Mouse (Mus musculus) C2C12 (cell line): ENCODE measurements around the gene Armc8. TPM values are rescaled to one million over a fixed set of nuclear protein-coding genes. Genes with fewer than 3 reads are reported as not detected.

Experiments used
- H3K27me3 ChIP-seq: one replicate; pipeline ENCODE4 v1.6.1; 2011; ENCODE audit not compliant: control insufficient read depth, insufficient read depth, insufficient read length
- H3K36me3 ChIP-seq: one replicate; pipeline ENCODE4 v1.6.1; 2011; ENCODE audit not compliant: control insufficient read depth, insufficient read depth
- H3K4me3 ChIP-seq: one replicate; pipeline ENCODE4 v1.5.1; 2011; ENCODE audit warnings: mild to moderate bottlenecking, control low read depth; ENCODE audit not compliant: poor library complexity, insufficient read depth, severe bottlenecking
- H3K79me2 ChIP-seq: one replicate; pipeline ENCODE4 v1.6.1; 2011; ENCODE audit not compliant: control insufficient read depth, insufficient read depth
- H3K79me3 ChIP-seq: one replicate; pipeline ENCODE4 v1.6.1; 2011; ENCODE audit warnings: low read depth, control low read depth
- H3ac ChIP-seq: one replicate; pipeline ENCODE3; 2011; ENCODE audit warnings: low read depth; ENCODE audit not compliant: control insufficient read depth, insufficient read length
- CEBPB ChIP-seq: IDR thresholded peaks from one replicate; pipeline ENCODE4 v1.6.1; 2011; ENCODE audit warnings: low read depth, mild to moderate bottlenecking, control low read depth, moderate library complexity
- CTCF ChIP-seq: IDR thresholded peaks from one replicate; pipeline ENCODE4 v1.5.1; 2011; ENCODE audit not compliant: control insufficient read depth, insufficient read depth, insufficient read length
- FOSL1 ChIP-seq: IDR thresholded peaks from one replicate; pipeline ENCODE4 v1.8.0; 2011; ENCODE audit warnings: mild to moderate bottlenecking, low read length; ENCODE audit not compliant: poor library complexity, insufficient read depth, severe bottlenecking
- MAX ChIP-seq: IDR thresholded peaks from one replicate; pipeline ENCODE4 v1.6.1; 2011; ENCODE audit warnings: mild to moderate bottlenecking, control low read depth
- MYOD1 ChIP-seq: IDR thresholded peaks from one replicate; pipeline ENCODE4 v1.6.1; 2011; ENCODE audit warnings: low read depth; ENCODE audit not compliant: control insufficient read depth, insufficient read length
- MYOG ChIP-seq: IDR thresholded peaks from one replicate; pipeline ENCODE4 v1.6.1; 2011; ENCODE audit not compliant: control insufficient read depth, insufficient read length; ENCODE audit errors: extremely low read depth
- USF1 ChIP-seq: IDR thresholded peaks from one replicate; pipeline ENCODE4 v1.6.1; 2011; ENCODE audit warnings: low read depth, mild to moderate bottlenecking, control low read depth, moderate library complexity
- polyA plus RNA-seq: library from polyadenylated mRNA; unstranded; fragments of >200 nt; fragmentation: generic; extraction: Trizol; gene quantifications from one replicate; pipeline ENCODE4 v1.2.1, GENCODE M21; 2012; ENCODE audit warnings: missing spikeins

The Armc8 gene
- polyA plus RNA-seq, 1 experiment = 7.0 TPM

DNA sequence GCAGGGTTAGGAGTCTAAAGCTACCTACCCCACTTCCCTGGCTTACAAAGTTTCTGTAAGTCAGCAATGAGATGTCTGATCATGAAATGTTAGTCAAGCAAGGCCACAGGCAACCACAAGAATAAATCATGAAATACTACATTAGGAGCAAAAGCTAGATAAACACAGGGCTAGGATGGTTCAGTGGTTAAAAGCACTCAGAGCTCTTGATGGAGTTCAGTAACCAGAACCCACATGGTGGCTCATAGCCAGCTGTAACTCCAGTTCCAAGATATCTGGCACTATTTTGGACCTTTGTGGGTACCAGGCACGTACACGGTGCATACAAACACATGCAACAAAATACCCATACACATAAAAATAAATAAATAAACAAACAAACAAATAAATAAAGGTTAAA is 15.7 kb downstream of the Armc8 start:
- TF ChIP-seq USF1 (no peak), MYOD1 (no peak), FOSL1 (no peak), CTCF (no peak), CEBPB (no peak), MYOG (no peak), MAX (no peak)
- H3K36me3 ChIP-seq = no peaks in the 10 kb centered on the region

DNA sequence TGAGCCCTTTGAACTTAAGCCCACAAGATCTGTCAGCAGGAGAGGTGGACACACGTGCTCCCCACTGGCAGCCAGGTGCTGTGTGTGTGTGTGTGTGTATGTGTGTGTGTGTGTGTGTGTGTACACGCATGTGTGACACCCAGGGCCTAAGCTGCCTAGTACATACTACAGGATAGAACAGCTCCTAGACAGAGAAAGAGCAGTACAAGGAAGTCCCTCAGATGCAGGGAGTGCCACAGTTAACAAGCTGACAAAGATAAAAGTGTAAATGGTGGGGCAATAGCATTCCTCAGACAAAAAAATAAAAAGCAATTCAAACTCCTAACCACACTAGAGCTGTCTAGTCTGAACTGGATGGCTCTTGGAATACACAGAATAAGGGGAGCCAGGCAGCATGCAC is 16.6 kb downstream of the Armc8 start:
- Histone ChIP-seq H3K79me3 (peaks cover 42% of the 10 kb centered on the region), H3K79me2 (peaks cover 57% of the 10 kb centered on the region), H3K27me3 (no peaks in the 10 kb centered on the region), H3ac (no peak overlapping the region), H3K36me3 (no peaks in the 10 kb centered on the region), H3K4me3 (no peak overlapping the region)
- TF ChIP-seq MYOD1 = no peak
- TF ChIP-seq CEBPB = no peak
- TF ChIP-seq MAX = no peak
- TF ChIP-seq FOSL1 = no peak
- TF ChIP-seq USF1 = no peak
- no peak for TF ChIP-seq CTCF
- TF ChIP-seq MYOG = no peak

More for the DNA sequence above, 15.7 kb downstream of the Armc8 start:
- Histone ChIP-seq H3K4me3 (no peak overlapping the region), H3K27me3 (no peaks in the 10 kb centered on the region), H3K79me3 (peaks cover 50% of the 10 kb centered on the region), H3ac (no peak overlapping the region), H3K79me2 (peaks cover 66% of the 10 kb centered on the region)

GRCm38 (mm10) chr9:99546259-99546658 is 22.4 kb downstream of the Armc8 start:
- Histone ChIP-seq H3K27me3 (no peaks in the 10 kb centered on the region), H3ac (no peak overlapping the region), H3K36me3 (no peaks in the 10 kb centered on the region), H3K4me3 (no peak overlapping the region), H3K79me2 (peaks cover 1% of the 10 kb centered on the region), H3K79me3 (peaks cover 1% of the 10 kb centered on the region)
- no peak for TF ChIP-seq CEBPB
- TF ChIP-seq MYOG = no peak
- TF ChIP-seq MYOD1 = no peak
- TF ChIP-seq USF1 = no peak
- no peak for TF ChIP-seq CTCF
- TF ChIP-seq FOSL1 = no peak

- H3K79me2 ChIP-seq = no peaks in the 10 kb centered on the region
- H3K4me3 ChIP-seq = no peak overlapping the region
- H3K79me3 ChIP-seq = no peaks in the 10 kb centered on the region
- H3ac ChIP-seq = no peak overlapping the region
- H3K27me3 ChIP-seq = no peaks in the 10 kb centered on the region
- H3K36me3 ChIP-seq = peaks cover 43% of the 10 kb centered on the region
- TF ChIP-seq CEBPB = no peak
- TF ChIP-seq USF1 = no peak
Observed at GRCm38 (mm10) chr9:99531865-99532264, 36.8 kb downstream of the Armc8 start.

DNA sequence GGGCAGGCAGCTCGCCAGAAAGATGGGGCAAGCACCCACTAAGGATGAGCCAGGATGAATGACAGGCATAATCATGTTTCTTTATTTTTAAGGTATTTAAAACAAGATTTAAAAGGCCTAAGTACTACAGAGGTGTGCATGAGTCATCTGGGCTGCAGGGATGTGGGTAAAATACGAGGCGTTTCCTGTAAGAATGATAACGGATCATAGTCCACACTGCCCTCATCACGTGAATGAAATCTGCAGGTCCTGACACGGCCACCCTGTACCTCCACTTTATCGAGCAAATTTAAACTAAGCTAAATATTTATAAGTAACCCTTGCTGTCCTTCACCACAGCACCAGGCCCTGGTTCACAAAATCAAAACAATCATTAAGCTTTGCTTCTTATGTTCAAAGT is 62.8 kb downstream of the Armc8 start:
- Histone ChIP-seq H3K4me3 (no peak overlapping the region), H3K79me3 (no peaks in the 10 kb centered on the region), H3K79me2 (no peaks in the 10 kb centered on the region), H3K27me3 (no peaks in the 10 kb centered on the region), H3ac (no peak overlapping the region), H3K36me3 (peaks cover 14% of the 10 kb centered on the region)
- TF ChIP-seq CTCF (no peak), MAX (no peak), CEBPB (no peak), MYOD1 (no peak), FOSL1 (no peak), MYOG (no peak), USF1 (no peak)

- no peak overlapping the region for H3ac ChIP-seq
- no peak overlapping the region for H3K4me3 ChIP-seq
- H3K79me3 ChIP-seq = no peaks in the 10 kb centered on the region
- H3K79me2 ChIP-seq = no peaks in the 10 kb centered on the region
- H3K27me3 ChIP-seq = no peaks in the 10 kb centered on the region
- peaks cover 8% of the 10 kb centered on the region for H3K36me3 ChIP-seq
- TF ChIP-seq FOSL1 = no peak
- TF ChIP-seq CTCF = no peak
- TF ChIP-seq MYOD1 = no peak
- TF ChIP-seq USF1 = no peak
- TF ChIP-seq MAX = no peak
- no peak for TF ChIP-seq CEBPB
- TF ChIP-seq MYOG = no peak
Observed at GRCm38 (mm10) chr9:99499336-99499735, 69.4 kb downstream of the Armc8 start.
